18 mouse cellular contexts compared by ENCODE assay signal in genomic region chr17:67451081-67451480, GRCm38 (mm10).
DNase-seq lines count a peak whose midpoint lies in the region; TF ChIP-seq lines count a peak whose summit lies in the region.
"Had no signal": no experiment of that assay in that cellular context is flagged by ENCODE, and none has a peak within 500 bp of the region (broad histone marks: within the 10 kb centered on the region; RNA-seq: fewer than 3 reads in every experiment).

No protein-coding gene starts in this region.

- 29% methylated on average over 2 of the region's 2 CpGs for WGBS in lung, adult 2 months

- intact Hi-C loops in heart, postnatal 25 days (cut with DNase I): no loop called here

- peak; percentile 20 to 25 for DNase-seq in cerebellum, postnatal 10 days
- no peak for DNase-seq in cerebellum, postnatal 14 days
- DNase-seq in heart, adult 9 months (ENCODE audit: low spot score in 2 of 2): peak; percentile 25 to 32
- DNase-seq in heart, postnatal 25 days (ENCODE audit: low spot score): no peak
- no peak for DNase-seq in lung, adult 2 months
- DNase-seq in lung, adult 18-20 months: no peak
- peak; percentile 68 for DNase-seq in retina, embryonic 14.5 days (ENCODE audit: low spot score)
- DNase-seq in layer of hippocampus, adult 9-11 months: no peak
- DNase-seq: adrenal gland, adult 2 months; cerebellum, adult 9-10 months; gastrocnemius, postnatal 25 days; kidney, adult 18-20 months; right cerebral cortex, adult 18-20 months; thymus, postnatal 14 days had no signal

- no peak for TF ChIP-seq POLR2A in lung, adult 2 months (IDR thresholded peaks at IDR 0.05; ENCODE audit: borderline replicate concordance, extremely low read depth, low read depth, low read length)

- H3K4me1 ChIP-seq in lung, adult 2 months (ENCODE audit: control insufficient read depth, insufficient read depth, low read length): no peaks in the 10 kb centered on the region
- H3K4me1 ChIP-seq: forebrain, embryonic 15.5 days; hindbrain, embryonic 15.5 days; lung, embryonic 15.5 days had no signal

- TF ChIP-seq CTCF in lung, adult 2 months (IDR thresholded peaks at IDR 0.05; ENCODE audit: insufficient read depth, low read length): no peak

- peak overlapping the region; percentile 26 for H3K4me3 ChIP-seq in lung, adult 2 months (replicated peaks; ENCODE audit: extremely low read depth, low read depth, low read length)
- H3K4me3 ChIP-seq: embryonic facial prominence, embryonic 13.5 days; forebrain, embryonic 15.5 days; hindbrain, embryonic 15.5 days; lung, embryonic 15.5 days had no signal

Comparison
In these comparisons a context has a peak if more than half of its experiments do, and no peak if none do; other contexts are left out.
1. DNase-seq: peak in cerebellum, postnatal 10 days (2 of 2), heart, adult 9 months (2 of 2) and retina, embryonic 14.5 days (single experiment); none in cerebellum, postnatal 14 days (0 of 2), heart, postnatal 25 days (single experiment), lung, adult 2 months (single experiment), lung, adult 18-20 months (0 of 2) and layer of hippocampus, adult 9-11 months (single experiment).